Mouse (Mus musculus) lung, embryonic 15.5 days (tissue): Measurements from ENCODE around the gene Arfgef2. TPM values are rescaled to one million over a fixed set of nuclear protein-coding genes. Genes with fewer than 3 reads are reported as not detected.

ENCODE experiments used
- ATAC-seq: fragments of 200-750 bp; cut with Nextera tagmentation; 2 replicates; pipeline ENCODE4 v1.8.0; 2017; ENCODE audit warnings: moderate number of reproducible peaks, borderline replicate concordance; ENCODE audit not compliant: low FRiP score, low TSS enrichment; ENCODE audit errors: extremely low read depth
- H3K27ac ChIP-seq: fragments of 300-500 bp; sonication (generic); 2 replicates; pipeline ENCODE4 v1.5.1; 2015; ENCODE audit warnings: moderate library complexity, mild to moderate bottlenecking, inconsistent platforms
- H3K27me3 ChIP-seq: fragments of 300-500 bp; sonication (generic); 2 replicates; pipeline ENCODE4 v1.6.1; 2015; ENCODE audit warnings: inconsistent platforms
- H3K36me3 ChIP-seq: fragments of 300-500 bp; sonication (generic); 2 replicates; pipeline ENCODE4 v1.6.1; 2015; ENCODE audit warnings: inconsistent platforms
- H3K4me1 ChIP-seq: fragments of 300-500 bp; sonication (generic); 2 replicates; pipeline ENCODE4 v1.6.1; 2015; ENCODE audit warnings: inconsistent platforms
- H3K4me2 ChIP-seq: fragments of 300-500 bp; sonication (generic); 2 replicates; pipeline ENCODE4 v1.6.1; 2015; ENCODE audit warnings: inconsistent platforms, mild to moderate bottlenecking, moderate library complexity
- H3K4me3 ChIP-seq: fragments of 300-500 bp; sonication (generic); 2 replicates; pipeline ENCODE4 v1.5.1; 2015; ENCODE audit warnings: mild to moderate bottlenecking, inconsistent platforms
- H3K9ac ChIP-seq: fragments of 300-500 bp; sonication (generic); 2 replicates; pipeline ENCODE4 v1.6.1; 2015; ENCODE audit warnings: inconsistent platforms
- H3K9me3 ChIP-seq: fragments of 300-500 bp; sonication (generic); 2 replicates; pipeline ENCODE4 v1.6.1; 2016; ENCODE audit warnings: inconsistent platforms
- WGBS: fragments of 180-500 bp; shearing (Covaris S2); methylation state at CpG from one replicate; pipeline ENCODE4 v1.1.7; 2015; 5-methylcytosine and 5-hydroxymethylcytosine counted together
- polyA plus RNA-seq: library from polyadenylated mRNA; unstranded; fragments of >200 nt; fragmentation: Nextera tagmentation; extraction: Ambion mirVana; gene quantifications from 2 replicates; pipeline ENCODE4 v1.2.1, GENCODE M21; 2015

The Arfgef2 gene
- polyA plus RNA-seq, 1 experiment from 2014 or later, result 5.0 TPM

- H3K4me3 ChIP-seq, result no peak overlapping the region
Measured at GRCm38 (mm10) chr2:166870271-166870865, 65.0 kb downstream of the Arfgef2 start.

DNA sequence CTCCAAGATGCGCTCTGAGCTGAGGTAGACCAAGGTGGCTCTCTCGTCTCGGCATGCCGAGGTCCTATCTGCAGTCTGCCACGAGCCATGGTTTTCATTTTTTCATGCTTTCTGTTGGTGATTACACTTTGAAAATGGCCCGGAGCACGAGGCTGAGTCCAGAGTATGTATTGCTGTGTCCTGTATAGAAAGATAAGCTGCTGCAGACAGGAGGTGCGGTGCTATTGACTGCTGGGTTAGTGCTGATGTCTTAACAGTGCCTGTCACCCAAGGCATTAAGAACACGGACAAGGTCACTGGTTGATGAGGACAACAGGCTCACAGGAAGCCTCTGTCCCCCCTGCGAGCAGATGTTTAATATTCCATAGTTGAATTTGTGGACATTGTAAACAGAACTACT, 65.5 kb downstream of the Arfgef2 start:
- no peak overlapping the region for H3K9ac ChIP-seq
- H3K4me2 ChIP-seq, result no peak overlapping the region
- no peaks in the 10 kb centered on the region for H3K9me3 ChIP-seq
- H3K4me1 ChIP-seq, result no peaks in the 10 kb centered on the region
- no peak for ATAC-seq
- H3K27ac ChIP-seq, result no peak overlapping the region
- WGBS, result 67% methylated on average over 10 of the region's 10 CpGs
- no peaks in the 10 kb centered on the region for H3K27me3 ChIP-seq
- peaks cover 40% of the 10 kb centered on the region for H3K36me3 ChIP-seq
- H3K4me3 ChIP-seq, result no peak overlapping the region

More at GRCm38 (mm10) chr2:166870271-166870865, 65.0 kb downstream of the Arfgef2 start:
- WGBS, result 79% methylated on average over 20 of the region's 20 CpGs
- Histone ChIP-seq H3K4me1 (no peaks in the 10 kb centered on the region), H3K9me3 (no peaks in the 10 kb centered on the region), H3K9ac (no peak overlapping the region), H3K4me2 (no peak overlapping the region), H3K27me3 (no peaks in the 10 kb centered on the region), H3K27ac (no peak overlapping the region), H3K36me3 (peaks cover 45% of the 10 kb centered on the region)
- no peak for ATAC-seq

- 78% methylated on average over 10 of the region's 10 CpGs for WGBS
- H3K9ac ChIP-seq, result no peak overlapping the region
- no peak overlapping the region for H3K4me3 ChIP-seq
- H3K4me2 ChIP-seq, result no peak overlapping the region
- ATAC-seq, result no peak
- no peaks in the 10 kb centered on the region for H3K9me3 ChIP-seq
- H3K27ac ChIP-seq, result no peak overlapping the region
- no peaks in the 10 kb centered on the region for H3K27me3 ChIP-seq
- H3K36me3 ChIP-seq, result peaks cover 51% of the 10 kb centered on the region
- no peaks in the 10 kb centered on the region for H3K4me1 ChIP-seq
Measured at GRCm38 (mm10) chr2:166874675-166875280, 69.4 kb downstream of the Arfgef2 start.

- Histone ChIP-seq H3K4me1 (no peaks in the 10 kb centered on the region), H3K9me3 (no peaks in the 10 kb centered on the region), H3K4me2 (no peak overlapping the region), H3K27me3 (no peaks in the 10 kb centered on the region), H3K9ac (no peak overlapping the region), H3K27ac (no peak overlapping the region), H3K36me3 (peaks cover 46% of the 10 kb centered on the region), H3K4me3 (no peak overlapping the region)
- ATAC-seq, result no peak
- WGBS, result 80% methylated on average over 6 of the region's 6 CpGs
Measured at GRCm38 (mm10) chr2:166875561-166875960, 70.2 kb downstream of the Arfgef2 start.

GRCm38 (mm10) chr2:166876331-166876730, 70.9 kb downstream of the Arfgef2 start:
- 78% methylated on average over 10 of the region's 10 CpGs for WGBS
- ATAC-seq, result no peak
- Histone ChIP-seq H3K9me3 (no peaks in the 10 kb centered on the region), H3K9ac (no peak overlapping the region), H3K4me1 (no peaks in the 10 kb centered on the region), H3K36me3 (peaks cover 49% of the 10 kb centered on the region), H3K4me3 (no peak overlapping the region), H3K27me3 (no peaks in the 10 kb centered on the region), H3K27ac (no peak overlapping the region), H3K4me2 (no peak overlapping the region)

- Histone ChIP-seq H3K27me3 (no peaks in the 10 kb centered on the region), H3K9ac (no peak overlapping the region), H3K4me1 (no peaks in the 10 kb centered on the region), H3K9me3 (no peaks in the 10 kb centered on the region), H3K27ac (no peak overlapping the region), H3K36me3 (peaks cover 14% of the 10 kb centered on the region), H3K4me3 (no peak overlapping the region), H3K4me2 (no peak overlapping the region)
- WGBS, result 80% methylated on average over 7 of the region's 7 CpGs
- ATAC-seq, result no peak
Measured at GRCm38 (mm10) chr2:166885066-166885465, 79.7 kb downstream of the Arfgef2 start.

- Histone ChIP-seq H3K27ac (no peak overlapping the region), H3K4me2 (no peak overlapping the region), H3K36me3 (peaks cover 20% of the 10 kb centered on the region), H3K4me3 (no peak overlapping the region), H3K4me1 (no peaks in the 10 kb centered on the region), H3K9me3 (no peaks in the 10 kb centered on the region), H3K9ac (no peak overlapping the region), H3K27me3 (no peaks in the 10 kb centered on the region)
- 61% methylated on average over 10 of the region's 10 CpGs for WGBS
- no peak for ATAC-seq
Measured at GRCm38 (mm10) chr2:166885619-166886018, 80.2 kb downstream of the Arfgef2 start.

- no peaks in the 10 kb centered on the region for H3K4me1 ChIP-seq
- no peak overlapping the region for H3K27ac ChIP-seq
- H3K9me3 ChIP-seq, result no peaks in the 10 kb centered on the region
- ATAC-seq, result no peak
- peaks cover 18% of the 10 kb centered on the region for H3K36me3 ChIP-seq
- no peak overlapping the region for H3K9ac ChIP-seq
- 84% methylated on average over 3 of the region's 3 CpGs for WGBS
- no peak overlapping the region for H3K4me3 ChIP-seq
- H3K27me3 ChIP-seq, result no peaks in the 10 kb centered on the region
- no peak overlapping the region for H3K4me2 ChIP-seq
Measured at GRCm38 (mm10) chr2:166886231-166886630, 80.8 kb downstream of the Arfgef2 start.

DNA sequence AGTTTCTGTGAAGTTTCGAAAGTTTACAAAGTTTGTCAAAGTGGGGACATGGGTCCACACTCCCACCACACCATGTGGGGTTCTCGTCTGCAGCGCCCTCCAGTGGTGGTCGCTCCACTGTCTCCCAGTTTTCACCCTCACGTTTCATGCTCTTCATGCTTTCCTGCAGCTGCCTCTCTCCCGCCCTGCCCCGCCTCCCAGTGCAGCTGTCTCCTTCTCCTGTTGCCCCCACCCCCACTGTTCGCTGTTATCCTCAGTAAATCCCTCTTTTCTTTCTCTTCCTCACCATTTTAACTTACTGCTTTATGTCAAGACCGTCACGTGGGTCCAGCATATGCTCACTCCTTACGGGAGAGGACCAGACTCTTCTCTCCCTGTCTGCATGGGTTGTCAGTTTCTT, 82.4 kb downstream of the Arfgef2 start:
- 40% methylated on average over 11 of the region's 11 CpGs for WGBS
- Histone ChIP-seq H3K36me3 (peaks cover 18% of the 10 kb centered on the region), H3K4me3 (no peak overlapping the region), H3K4me1 (no peaks in the 10 kb centered on the region), H3K27me3 (no peaks in the 10 kb centered on the region), H3K9me3 (no peaks in the 10 kb centered on the region), H3K4me2 (no peak overlapping the region), H3K9ac (no peak overlapping the region), H3K27ac (no peak overlapping the region)
- no peak for ATAC-seq

- Histone ChIP-seq H3K36me3 (peaks cover 20% of the 10 kb centered on the region), H3K4me1 (no peaks in the 10 kb centered on the region), H3K27me3 (no peaks in the 10 kb centered on the region), H3K9ac (no peak overlapping the region), H3K27ac (no peak overlapping the region), H3K4me3 (no peak overlapping the region), H3K9me3 (no peaks in the 10 kb centered on the region), H3K4me2 (no peak overlapping the region)
- WGBS, result 78% methylated on average over 9 of the region's 9 CpGs
- ATAC-seq, result no peak
Measured at GRCm38 (mm10) chr2:166891366-166891880, 86.0 kb downstream of the Arfgef2 start.

DNA sequence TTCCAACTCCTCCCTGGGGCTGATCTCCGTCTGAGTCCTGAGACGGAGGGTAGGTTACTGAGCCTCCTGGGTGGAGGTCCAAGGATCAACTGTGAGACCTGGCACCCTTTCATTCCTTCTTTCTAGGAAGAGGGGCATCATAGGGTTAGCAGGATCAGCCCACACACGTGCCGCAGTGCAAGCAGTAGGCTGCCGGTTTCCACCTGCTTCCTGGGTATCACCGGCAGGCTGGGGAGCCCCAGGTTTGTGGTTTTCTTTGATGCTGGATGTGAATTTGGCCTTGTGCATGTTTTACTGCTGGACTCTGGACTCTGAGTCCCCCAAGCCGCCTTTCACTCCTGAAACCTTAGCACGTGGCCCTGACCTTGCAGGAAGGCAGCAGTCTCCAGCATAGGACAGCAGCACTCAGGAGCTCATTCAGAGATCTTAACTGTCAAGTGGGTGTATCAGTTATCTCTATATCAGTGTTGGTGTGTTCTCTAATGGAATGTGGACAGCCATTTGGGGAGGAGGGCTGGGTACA, 86.8 kb downstream of the Arfgef2 start:
- no peak overlapping the region for H3K4me2 ChIP-seq
- ATAC-seq, result no peak
- H3K36me3 ChIP-seq, result peaks cover 20% of the 10 kb centered on the region
- WGBS, result 96% methylated on average over 8 of the region's 8 CpGs
- H3K9ac ChIP-seq, result no peak overlapping the region
- no peaks in the 10 kb centered on the region for H3K27me3 ChIP-seq
- no peak overlapping the region for H3K4me3 ChIP-seq
- no peaks in the 10 kb centered on the region for H3K9me3 ChIP-seq
- no peaks in the 10 kb centered on the region for H3K4me1 ChIP-seq
- no peak overlapping the region for H3K27ac ChIP-seq

- no peak overlapping the region for H3K4me2 ChIP-seq
- H3K27ac ChIP-seq, result no peak overlapping the region
- peaks cover 20% of the 10 kb centered on the region for H3K36me3 ChIP-seq
- H3K4me1 ChIP-seq, result no peaks in the 10 kb centered on the region
- H3K9ac ChIP-seq, result no peak overlapping the region
- WGBS, result 90% methylated on average over 5 of the region's 5 CpGs
- H3K27me3 ChIP-seq, result no peaks in the 10 kb centered on the region
- no peak overlapping the region for H3K4me3 ChIP-seq
- H3K9me3 ChIP-seq, result no peaks in the 10 kb centered on the region
- no peak for ATAC-seq
Measured at GRCm38 (mm10) chr2:166893036-166893435, 87.6 kb downstream of the Arfgef2 start.
